Mouse (Mus musculus) liver, postnatal 0 days (tissue): ENCODE data around the gene Hdc. TPM values are rescaled to one million over a fixed set of nuclear protein-coding genes. Genes with fewer than 3 reads are reported as not detected.

Experiments
- ATAC-seq: fragments of 200-750 bp; cut with Nextera tagmentation; 2 replicates; pipeline ENCODE4 v1.8.0; 2017; ENCODE audit warnings: mild to moderate bottlenecking, moderate library complexity
- DNase-seq: peaks from one replicate; pipeline ENCODE4 v3.0.0-alpha.2; 2016
- H3K27ac ChIP-seq: fragments of 300-500 bp; sonication (generic); 2 replicates; pipeline ENCODE4 v1.5.1; 2014; ENCODE audit warnings: antibody characterized with exemption, moderate library complexity, mild to moderate bottlenecking, low read depth
- H3K27me3 ChIP-seq: fragments of 300-500 bp; sonication (generic); 2 replicates; pipeline ENCODE4 v1.6.1; 2014; ENCODE audit warnings: low read length, control low read depth, mixed read lengths; ENCODE audit not compliant: insufficient read depth
- H3K36me3 ChIP-seq: fragments of 300-500 bp; sonication (generic); replicated peaks from 2 replicates; pipeline ENCODE4 v1.6.1; 2014; ENCODE audit warnings: mild to moderate bottlenecking, control low read depth, low read length, moderate library complexity, mixed read lengths; ENCODE audit not compliant: insufficient read depth
- H3K4me1 ChIP-seq: fragments of 300-500 bp; sonication (generic); 2 replicates; pipeline ENCODE4 v1.6.1; 2014; ENCODE audit warnings: antibody characterized with exemption, mild to moderate bottlenecking, control low read depth; ENCODE audit not compliant: insufficient read depth
- H3K4me2 ChIP-seq: fragments of 300-500 bp; sonication (generic); 2 replicates; pipeline ENCODE4 v1.6.1; 2014; ENCODE audit warnings: low read depth, mild to moderate bottlenecking, low read length, moderate library complexity, mixed read lengths
- H3K4me3 ChIP-seq: fragments of 300-500 bp; sonication (generic); 2 replicates; pipeline ENCODE4 v1.5.1; 2014; ENCODE audit warnings: low read depth, low read length
- H3K9ac ChIP-seq: fragments of 300-500 bp; sonication (generic); replicated peaks from 2 replicates; pipeline ENCODE4 v1.6.1; 2014; ENCODE audit warnings: mild to moderate bottlenecking, moderate library complexity
- H3K9me3 ChIP-seq: fragments of 300-500 bp; sonication (generic); 2 replicates; pipeline ENCODE4 v1.6.1; 2016; ENCODE audit warnings: mild to moderate bottlenecking, control low read depth, low read length, mixed read lengths
- CTCF ChIP-seq: sonication (generic); IDR thresholded peaks from 2 replicates; pipeline ENCODE4 v1.5.1; 2016; ENCODE audit warnings: antibody characterized with exemption, low read depth
- EP300 ChIP-seq: IDR thresholded peaks from 2 replicates; pipeline ENCODE4 v1.6.1; 2016; ENCODE audit warnings: antibody characterized with exemption, low read depth, mild to moderate bottlenecking
- WGBS: fragments of 180-500 bp; shearing (Covaris S2); extraction: QIAGEN DNeasy Blood & Tissue Kit; methylation state at CpG from one replicate; pipeline ENCODE4 v1.1.7; 2014; ENCODE audit not compliant: insufficient replicate concordance; 5-methylcytosine and 5-hydroxymethylcytosine counted together
- polyA plus RNA-seq: library from polyadenylated mRNA; unstranded; fragments of >200 nt; fragmentation: Nextera tagmentation; extraction: Ambion mirVana; gene quantifications from 2 replicates; pipeline ENCODE4 v1.2.1, GENCODE M21; 2015

The Hdc gene
- polyA plus RNA-seq, 1 experiment from 2014 or later: 6.0 TPM

GRCm38 (mm10) chr2:126572163-126572562, 46.9 kb downstream of the Hdc start:
- no peak overlapping the region for H3K9ac ChIP-seq
- 44% methylated on average over 1 of the region's 1 CpGs for WGBS
- H3K27ac ChIP-seq: no peak overlapping the region
- DNase-seq (no peak), ATAC-seq (no peak)
- H3K4me1 ChIP-seq: no peaks in the 10 kb centered on the region
- TF ChIP-seq EP300: no peak
- no peak for TF ChIP-seq CTCF
- H3K4me2 ChIP-seq: no peak overlapping the region
- H3K4me3 ChIP-seq: no peak overlapping the region
- no peaks in the 10 kb centered on the region for H3K27me3 ChIP-seq
- no peaks in the 10 kb centered on the region for H3K9me3 ChIP-seq
- peaks cover 16% of the 10 kb centered on the region for H3K36me3 ChIP-seq

- Histone ChIP-seq H3K4me2 (no peak overlapping the region), H3K27me3 (no peaks in the 10 kb centered on the region), H3K27ac (peak overlapping the region; percentile 22; the same call in 1 of the 2 replicates), H3K4me3 (no peak overlapping the region), H3K9me3 (no peaks in the 10 kb centered on the region), H3K9ac (0 out of 2 replicates have a peak overlapping the region, but pooled peaks have one; percentile 1), H3K4me1 (no peaks in the 10 kb centered on the region), H3K36me3 (peaks cover 11% of the 10 kb centered on the region)
- 65% methylated on average over 17 of the region's 17 CpGs for WGBS
- TF ChIP-seq EP300 (no peak), CTCF (no peak)
- peak; percentile 40; the same call in 1 of the 2 replicates for ATAC-seq
- no peak for DNase-seq
Observed at GRCm38 (mm10) chr2:126563411-126564105, 55.5 kb downstream of the Hdc start.

- ATAC-seq: no peak
- no peak for DNase-seq
- H3K4me3 ChIP-seq: no peak overlapping the region
- H3K9ac ChIP-seq: no peak overlapping the region
- no peak overlapping the region for H3K27ac ChIP-seq
- H3K27me3 ChIP-seq: no peaks in the 10 kb centered on the region
- TF ChIP-seq CTCF (no peak), EP300 (no peak)
- H3K4me2 ChIP-seq: no peak overlapping the region
- peaks cover 4% of the 10 kb centered on the region; the same call in 1 of the 2 replicates for H3K36me3 ChIP-seq
- WGBS: 72% methylated on average over 1 of the region's 1 CpGs
- H3K9me3 ChIP-seq: no peaks in the 10 kb centered on the region
- no peaks in the 10 kb centered on the region for H3K4me1 ChIP-seq
Observed at GRCm38 (mm10) chr2:126560094-126560493, 59.0 kb downstream of the Hdc start.

GRCm38 (mm10) chr2:126555533-126555932, 63.6 kb downstream of the Hdc start:
- 60% methylated on average over 5 of the region's 5 CpGs for WGBS
- H3K4me2 ChIP-seq: peak overlapping the region; percentile 61
- peak; percentile 55 for ATAC-seq
- H3K9ac ChIP-seq: peak overlapping the region; percentile 66
- H3K4me1 ChIP-seq: peaks cover 8% of the 10 kb centered on the region; the same call in 1 of the 2 replicates
- peak overlapping the region; percentile 60 for H3K4me3 ChIP-seq
- TF ChIP-seq EP300 (peak; percentile 86), CTCF (no peak)
- H3K36me3 ChIP-seq: peaks cover 4% of the 10 kb centered on the region; the same call in 1 of the 2 replicates
- peak; percentile 52 for DNase-seq
- H3K27me3 ChIP-seq: peaks cover 12% of the 10 kb centered on the region; the same call in 1 of the 2 replicates
- no peaks in the 10 kb centered on the region for H3K9me3 ChIP-seq
- peak overlapping the region; percentile 95 for H3K27ac ChIP-seq

GRCm38 (mm10) chr2:126553291-126553639, 65.8 kb downstream of the Hdc start:
- Histone ChIP-seq H3K36me3 (no peaks in the 10 kb centered on the region), H3K27me3 (peaks cover 12% of the 10 kb centered on the region; the same call in 1 of the 2 replicates), H3K27ac (peak overlapping the region; percentile 95), H3K4me3 (peak overlapping the region; percentile 60), H3K4me1 (peaks cover 8% of the 10 kb centered on the region; the same call in 1 of the 2 replicates), H3K9me3 (no peaks in the 10 kb centered on the region), H3K4me2 (peak overlapping the region; percentile 71), H3K9ac (peak overlapping the region; percentile 79)
- TF ChIP-seq EP300: no peak
- TF ChIP-seq CTCF: no peak
- WGBS: 6% methylated on average over 26 of the region's 26 CpGs
- no peak for ATAC-seq
- no peak for DNase-seq

- Histone ChIP-seq H3K9ac (peak within 1 kb of the TSS; percentile 79), H3K36me3 (no peaks in the 10 kb centered on the region), H3K9me3 (no peaks in the 10 kb centered on the region), H3K4me1 (peaks cover 8% of the 10 kb centered on the region; the same call in 1 of the 2 replicates), H3K27me3 (peaks cover 12% of the 10 kb centered on the region; the same call in 1 of the 2 replicates), H3K4me3 (peak within 1 kb of the TSS; percentile 60), H3K27ac (peak within 1 kb of the TSS; percentile 95), H3K4me2 (peak within 1 kb of the TSS; percentile 71)
- ATAC-seq: peak; percentile 87
- peak; percentile 83 for DNase-seq
- 3% methylated on average over 60 of the region's 61 CpGs for WGBS
- TF ChIP-seq CTCF (no peak), EP300 (no peak)
Observed at GRCm38 (mm10) chr2:126552357-126553290, 66.5 kb downstream of the Hdc start, which contains the start of gene Slc27a2. Slc27a2 (plus strand) TSS chr2:126552407.
